Mouse (Mus musculus): ENCODE results near the gene AI467606. TPM values are rescaled to one million over a fixed set of nuclear protein-coding genes. Genes with fewer than 3 reads are reported as not detected.

The AI467606 gene
- polyA plus RNA-seq, 1 experiment from 2014 or later: 6.3 TPM

DNA sequence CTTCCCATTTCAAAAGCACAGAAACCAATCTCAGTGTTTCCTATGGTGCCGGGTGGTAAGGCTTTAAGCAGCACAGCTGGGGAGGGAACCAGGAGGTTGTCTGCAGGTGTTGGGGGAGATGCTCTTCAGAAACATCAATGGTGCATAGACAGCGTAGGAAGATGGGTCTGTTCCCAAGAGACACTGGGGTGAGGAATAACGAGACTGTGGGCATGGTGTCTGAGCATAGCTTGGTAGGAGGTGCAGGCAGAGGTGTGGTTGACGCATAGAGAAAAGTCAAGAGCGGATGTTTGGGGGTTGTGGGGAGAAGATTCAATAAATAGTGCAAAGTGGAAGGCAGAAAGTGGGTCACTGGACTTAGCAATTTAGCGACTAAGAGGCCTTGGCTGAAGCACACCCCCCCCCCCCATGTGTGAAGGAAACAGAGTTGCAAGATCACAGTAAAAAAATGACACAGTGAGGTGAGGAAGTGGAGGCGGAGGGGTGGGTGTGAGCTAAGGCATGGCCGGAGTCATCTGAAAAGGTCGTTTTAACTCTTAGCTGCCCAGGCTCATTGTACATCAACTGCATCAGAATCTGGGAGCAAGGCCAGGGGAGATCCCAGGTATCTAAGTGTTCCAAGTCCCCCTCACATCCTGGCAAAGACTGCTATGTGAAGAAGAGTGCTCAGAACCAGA, 21.9 kb downstream of the AI467606 start:
- H3K27me3 ChIP-seq: no peaks in the 10 kb centered on the region
- no peak overlapping the region for H3K4me2 ChIP-seq (replicated peaks)
- no peak overlapping the region for H3K9ac ChIP-seq
- H3K36me3 ChIP-seq: no peaks in the 10 kb centered on the region
- no peaks in the 10 kb centered on the region for H3K9me3 ChIP-seq (replicated peaks)
- H3K4me1 ChIP-seq: peaks cover 10% of the 10 kb centered on the region
- H3K27ac ChIP-seq (replicated peaks): no peak overlapping the region
- ATAC-seq (ENCODE audit: insufficient number of reproducible peaks, low FRiP score, low TSS enrichment, low read depth): no peak
- 34% methylated on average over 9 of the region's 9 CpGs for WGBS
- H3K4me3 ChIP-seq (replicated peaks): no peak overlapping the region

DNA sequence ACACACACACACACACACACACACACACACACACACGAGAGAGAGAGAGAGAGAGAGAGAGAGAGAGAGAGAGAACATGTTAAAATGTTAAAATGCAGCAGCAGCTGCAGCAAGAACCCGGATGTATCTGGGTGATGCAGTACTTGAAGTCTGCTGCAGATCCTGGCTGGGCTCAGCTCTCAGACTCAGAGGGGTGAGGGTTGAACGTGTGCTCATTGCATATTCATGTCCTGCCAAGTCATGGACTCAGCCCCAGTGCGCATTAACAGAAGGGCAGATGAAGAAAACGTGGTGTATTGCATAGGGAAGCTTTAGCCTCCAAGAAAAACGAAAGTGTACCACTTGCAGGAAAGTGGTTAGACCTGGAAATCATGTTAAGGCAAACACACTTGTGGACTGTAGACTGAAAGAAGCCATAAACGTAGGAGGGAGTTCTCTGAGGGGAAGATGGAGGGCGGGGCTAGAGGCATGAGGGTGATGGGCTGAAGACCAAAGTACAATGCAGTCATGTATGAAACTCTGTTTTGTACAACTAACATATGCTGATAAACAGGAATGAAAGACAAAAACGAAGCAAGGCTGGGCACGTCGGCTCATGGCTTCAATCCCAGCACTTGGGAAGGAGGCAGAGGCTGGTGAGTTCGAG, 22.6 kb downstream of the AI467606 start:
- Histone ChIP-seq H3K4me1 (peaks cover 10% of the 10 kb centered on the region), H3K27ac (replicated peaks) (peak overlapping the region; percentile 55; the same call in 1 of the 2 replicates), H3K4me2 (replicated peaks) (no peak overlapping the region), H3K36me3 (no peaks in the 10 kb centered on the region), H3K9ac (no peak overlapping the region), H3K27me3 (no peaks in the 10 kb centered on the region), H3K4me3 (replicated peaks) (no peak overlapping the region), H3K9me3 (replicated peaks) (no peaks in the 10 kb centered on the region)
- ATAC-seq (ENCODE audit: insufficient number of reproducible peaks, low FRiP score, low TSS enrichment, low read depth): no peak
- WGBS: 47% methylated on average over 12 of the region's 12 CpGs

DNA sequence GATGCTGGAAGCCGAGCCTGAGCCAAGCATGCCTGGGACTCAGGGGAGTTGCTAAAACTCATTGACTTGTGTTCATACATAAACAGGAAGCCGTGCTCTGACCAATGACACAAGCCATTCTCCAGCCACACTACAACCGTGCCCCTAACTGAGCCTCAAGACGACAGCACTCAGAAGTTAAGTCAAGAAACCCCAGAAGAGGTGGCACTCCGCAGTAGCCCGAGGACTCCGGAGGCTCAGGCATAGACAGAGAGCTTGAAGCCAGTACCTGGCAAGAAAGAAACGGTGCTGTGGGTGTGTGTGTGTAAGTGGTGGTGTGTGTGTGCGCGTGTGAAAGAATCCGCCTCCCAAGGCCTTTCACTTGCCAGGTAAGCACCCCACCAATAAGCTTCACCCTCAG, 23.8 kb downstream of the AI467606 start:
- Histone ChIP-seq H3K36me3 (no peaks in the 10 kb centered on the region), H3K9ac (no peak overlapping the region), H3K4me3 (replicated peaks) (no peak overlapping the region), H3K27me3 (0 out of 2 replicates have a peak, but pooled peaks cover under 1% of the 10 kb centered on the region), H3K4me1 (peaks cover 10% of the 10 kb centered on the region), H3K4me2 (replicated peaks) (no peak overlapping the region), H3K27ac (replicated peaks) (no peak overlapping the region), H3K9me3 (replicated peaks) (no peaks in the 10 kb centered on the region)
- ATAC-seq (ENCODE audit: insufficient number of reproducible peaks, low FRiP score, low TSS enrichment, low read depth): no peak
- WGBS: 72% methylated on average over 11 of the region's 11 CpGs

DNA sequence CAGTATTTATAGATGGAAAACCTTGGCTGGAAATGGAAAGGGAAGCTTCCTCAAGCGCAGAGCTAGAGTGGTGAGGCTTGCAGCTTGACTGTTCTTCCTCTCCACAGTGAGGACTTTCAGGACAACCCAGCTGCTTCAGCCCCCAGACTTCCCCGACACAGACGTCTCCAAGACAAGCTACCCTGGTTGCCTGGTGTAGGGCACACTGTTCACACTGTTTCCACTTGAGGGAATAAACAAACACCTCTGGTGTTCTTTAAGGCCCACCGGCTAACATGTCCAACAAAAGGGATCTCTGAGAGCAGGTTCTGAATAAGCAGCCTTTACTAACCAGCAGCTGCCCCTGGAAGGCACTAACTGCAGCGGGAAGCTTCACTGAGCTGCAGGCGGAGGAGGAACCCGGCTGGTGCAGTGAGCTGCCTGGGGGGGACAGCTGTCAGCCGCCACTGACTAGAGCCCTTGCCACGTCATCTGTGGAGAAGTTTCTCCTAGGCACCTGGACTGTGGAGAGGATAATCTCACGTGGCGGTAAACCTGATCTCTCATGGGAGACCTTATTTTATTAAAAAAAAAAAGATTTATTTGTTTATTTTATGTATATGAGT, 25.3 kb downstream of the AI467606 start:
- Histone ChIP-seq H3K36me3 (no peaks in the 10 kb centered on the region), H3K4me3 (replicated peaks) (no peak overlapping the region), H3K27ac (replicated peaks) (no peak overlapping the region), H3K27me3 (peaks cover 11% of the 10 kb centered on the region), H3K4me1 (peaks cover 16% of the 10 kb centered on the region), H3K9me3 (replicated peaks) (no peaks in the 10 kb centered on the region), H3K9ac (no peak overlapping the region), H3K4me2 (replicated peaks) (no peak overlapping the region)
- ATAC-seq (ENCODE audit: insufficient number of reproducible peaks, low FRiP score, low TSS enrichment, low read depth): no peak
- 41% methylated on average over 11 of the region's 11 CpGs for WGBS

DNA sequence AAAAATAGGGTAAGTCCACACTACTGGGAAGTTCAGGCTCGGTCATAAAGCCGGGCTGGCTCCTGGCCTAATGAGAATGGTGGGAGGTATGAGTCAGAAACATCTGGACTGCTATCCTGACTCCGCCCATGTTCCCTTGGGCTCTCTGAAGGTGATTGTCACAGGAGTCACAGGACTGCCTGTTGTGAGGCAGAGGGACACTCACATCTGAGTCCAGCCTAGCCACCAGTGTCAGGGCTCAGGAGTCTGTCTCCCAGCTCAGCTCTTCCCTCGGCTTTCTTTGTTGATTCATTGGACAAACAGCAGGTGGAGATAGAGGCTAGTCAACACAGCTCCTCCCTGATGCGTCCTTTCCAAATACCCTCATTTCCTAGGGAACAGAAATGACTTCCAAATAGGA, 26.8 kb downstream of the AI467606 start:
- Histone ChIP-seq H3K4me1 (peaks cover 19% of the 10 kb centered on the region), H3K9me3 (replicated peaks) (no peaks in the 10 kb centered on the region), H3K36me3 (no peaks in the 10 kb centered on the region), H3K27me3 (peaks cover 24% of the 10 kb centered on the region), H3K27ac (replicated peaks) (no peak overlapping the region), H3K9ac (no peak overlapping the region), H3K4me3 (replicated peaks) (no peak overlapping the region), H3K4me2 (replicated peaks) (no peak overlapping the region)
- ATAC-seq (ENCODE audit: insufficient number of reproducible peaks, low FRiP score, low TSS enrichment, low read depth): no peak
- 29% methylated on average over 5 of the region's 5 CpGs for WGBS

DNA sequence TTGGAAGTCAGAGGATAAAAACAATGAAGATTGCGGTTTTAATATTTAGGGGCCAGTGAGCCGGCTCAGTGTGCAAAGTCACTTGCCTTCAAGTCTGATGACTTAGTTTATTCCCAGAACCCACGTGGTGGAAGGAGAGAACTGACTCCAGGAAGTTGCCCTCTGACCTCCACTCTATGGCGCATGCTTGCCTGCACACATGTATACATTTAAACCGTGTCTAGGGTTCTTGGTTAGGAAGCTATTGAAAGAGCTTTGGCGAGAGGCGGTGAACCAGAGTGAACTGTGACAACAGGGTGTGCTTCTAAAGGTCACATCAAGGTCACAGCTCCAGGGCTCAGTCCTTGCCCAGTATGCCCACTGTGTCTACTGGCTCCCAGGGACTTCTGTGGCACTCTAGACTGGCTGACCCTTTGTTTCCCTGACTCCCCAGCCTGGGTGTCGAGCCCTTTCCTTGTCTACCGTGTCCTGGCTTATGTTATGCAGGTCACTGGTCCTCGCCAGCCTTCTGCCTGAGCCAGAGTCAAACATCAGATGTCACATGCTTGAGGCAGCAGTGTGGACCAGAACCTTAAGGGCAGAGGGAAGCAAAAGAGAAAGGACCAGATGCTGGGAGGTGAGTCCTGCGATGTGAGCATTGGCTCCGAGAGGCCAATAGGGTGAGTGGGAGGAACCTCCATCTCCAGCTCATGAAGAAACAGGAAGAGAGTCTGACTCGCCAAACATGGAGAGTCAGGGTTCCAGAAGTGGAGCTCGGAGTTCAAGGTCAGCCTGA, 27.7 kb downstream of the AI467606 start:
- WGBS: 55% methylated on average over 14 of the region's 14 CpGs
- Histone ChIP-seq H3K9me3 (replicated peaks) (no peaks in the 10 kb centered on the region), H3K4me1 (peaks cover 12% of the 10 kb centered on the region; the same call in 1 of the 2 replicates)

DNA sequence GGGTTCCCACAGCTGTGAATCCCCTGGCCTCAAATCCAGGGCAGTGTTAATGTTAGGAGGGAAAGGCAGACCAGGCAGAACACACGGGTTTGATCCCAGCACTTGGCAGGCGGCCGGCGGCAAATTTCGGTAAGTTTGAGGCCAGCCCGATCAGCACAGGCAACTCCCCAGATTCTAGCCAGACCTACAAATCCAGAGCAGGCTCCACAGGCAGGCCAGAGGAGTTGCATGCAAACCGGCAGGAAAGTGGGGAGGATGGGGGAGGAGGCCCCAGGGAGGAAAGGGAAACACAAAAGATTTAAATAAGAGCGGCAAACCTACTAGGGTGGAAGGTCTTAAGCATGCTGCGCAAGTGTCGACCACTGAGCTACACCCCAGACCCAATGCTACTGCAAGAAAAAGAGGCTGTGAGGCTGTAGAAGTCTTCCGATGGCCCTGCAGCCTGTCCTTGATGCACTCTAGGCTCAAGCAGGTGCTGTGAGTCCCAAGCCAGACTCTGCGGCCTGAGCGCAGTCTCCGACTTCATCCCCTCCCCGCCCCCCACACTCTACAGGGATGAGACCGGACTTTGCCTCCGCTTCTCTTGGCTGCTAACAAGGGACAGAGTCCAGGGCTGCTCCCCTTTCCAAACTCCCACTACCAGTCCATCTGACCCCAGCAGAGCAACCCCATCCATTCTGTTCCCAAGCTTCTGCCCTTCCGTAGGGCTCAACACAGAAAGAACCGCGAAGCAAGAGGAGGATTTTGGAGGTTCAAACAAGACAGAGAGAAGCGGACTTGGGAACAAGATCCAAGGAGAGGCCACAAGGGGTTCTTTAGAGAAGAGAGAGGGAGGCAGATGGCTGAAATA, 30.1 kb downstream of the AI467606 start:
- no peaks in the 10 kb centered on the region for H3K36me3 ChIP-seq
- 14% methylated on average over 21 of the region's 21 CpGs for WGBS
- peaks cover 27% of the 10 kb centered on the region for H3K27me3 ChIP-seq
- peaks cover 5% of the 10 kb centered on the region; the same call in 1 of the 2 replicates for H3K9me3 ChIP-seq (replicated peaks)
- H3K4me2 ChIP-seq (replicated peaks): no peak overlapping the region; the same call in 1 of the 2 replicates
- H3K9ac ChIP-seq: no peak overlapping the region
- 0 out of 2 replicates have a peak overlapping the region, but pooled peaks have one; percentile 2 for H3K4me3 ChIP-seq (replicated peaks)
- peaks cover 12% of the 10 kb centered on the region; the same call in 1 of the 2 replicates for H3K4me1 ChIP-seq
- no peak overlapping the region for H3K27ac ChIP-seq (replicated peaks)
- 0 out of 2 replicates have a peak, but pooled peaks have one; percentile 40 for ATAC-seq (ENCODE audit: insufficient number of reproducible peaks, low FRiP score, low TSS enrichment, low read depth)

More for the DNA sequence above, 27.7 kb downstream of the AI467606 start:
- Histone ChIP-seq H3K9ac (no peak overlapping the region), H3K36me3 (no peaks in the 10 kb centered on the region), H3K27me3 (peaks cover 27% of the 10 kb centered on the region), H3K27ac (replicated peaks) (no peak overlapping the region), H3K4me3 (replicated peaks) (no peak overlapping the region), H3K4me2 (replicated peaks) (no peak overlapping the region)
- no peak for ATAC-seq (ENCODE audit: insufficient number of reproducible peaks, low FRiP score, low TSS enrichment, low read depth)

DNA sequence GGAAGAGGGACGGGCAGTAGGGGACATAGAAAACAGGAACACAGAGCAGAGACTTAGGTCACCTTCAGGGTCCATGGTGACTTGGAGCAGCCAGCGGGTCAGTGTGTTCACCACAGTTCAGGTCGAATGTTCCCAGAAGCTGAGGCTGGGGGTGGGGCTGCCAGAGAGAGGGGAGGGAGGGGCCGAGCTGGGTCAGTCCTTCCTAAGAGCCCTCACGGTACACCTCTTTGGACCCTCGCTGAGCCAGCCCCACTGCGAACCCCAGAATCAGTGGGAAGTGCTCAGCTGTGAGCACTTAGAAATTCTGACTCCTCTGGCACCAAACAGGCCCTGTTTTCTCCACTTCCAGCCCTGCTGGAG, 30.7 kb downstream of the AI467606 start, which contains the start of gene Qprt:
Gene Qprt, minus strand, starts transcription at position 316 of the 360 bp plus-strand sequence.
- WGBS: 16% methylated on average over 7 of the region's 7 CpGs
- Histone ChIP-seq H3K4me3 (replicated peaks) (0 out of 2 replicates have a peak within 1 kb of the TSS, but pooled peaks have one; percentile 2), H3K36me3 (no peaks in the 10 kb centered on the region), H3K9me3 (replicated peaks) (peaks cover 5% of the 10 kb centered on the region; the same call in 1 of the 2 replicates), H3K4me2 (replicated peaks) (no peak within 1 kb of the TSS; the same call in 1 of the 2 replicates), H3K27ac (replicated peaks) (no peak within 1 kb of the TSS), H3K9ac (no peak within 1 kb of the TSS), H3K27me3 (peaks cover 27% of the 10 kb centered on the region), H3K4me1 (peaks cover 9% of the 10 kb centered on the region; the same call in 1 of the 2 replicates)
- ATAC-seq (ENCODE audit: insufficient number of reproducible peaks, low FRiP score, low TSS enrichment, low read depth): no peak

DNA sequence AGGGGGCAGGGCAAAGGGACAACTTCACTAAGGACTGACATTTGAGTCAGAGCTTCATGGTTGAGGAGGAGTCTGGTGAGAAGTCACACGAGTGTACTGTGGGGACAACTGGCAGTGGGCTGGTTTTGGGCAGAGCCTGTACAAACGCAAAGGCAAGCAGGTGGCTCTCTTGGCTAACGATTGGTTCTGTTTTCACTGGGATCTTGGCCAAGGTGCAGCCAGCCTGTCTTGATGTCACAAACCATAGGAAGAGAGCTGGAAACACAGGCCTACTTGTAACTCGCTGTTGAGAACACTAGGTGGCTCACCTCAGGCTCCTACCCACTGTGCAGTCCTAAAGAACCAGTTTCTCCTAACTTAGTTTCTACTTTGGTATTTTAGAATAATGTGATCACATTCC, 38.5 kb downstream of the AI467606 start:
- Histone ChIP-seq H3K4me2 (replicated peaks) (no peak overlapping the region), H3K27me3 (no peaks in the 10 kb centered on the region), H3K4me1 (no peaks in the 10 kb centered on the region), H3K9ac (no peak overlapping the region), H3K36me3 (no peaks in the 10 kb centered on the region), H3K27ac (replicated peaks) (no peak overlapping the region), H3K4me3 (replicated peaks) (no peak overlapping the region), H3K9me3 (replicated peaks) (0 out of 2 replicates have a peak, but pooled peaks cover under 1% of the 10 kb centered on the region)
- no peak for ATAC-seq (ENCODE audit: insufficient number of reproducible peaks, low FRiP score, low TSS enrichment, low read depth)
- WGBS: 14% methylated on average over 4 of the region's 4 CpGs

DNA sequence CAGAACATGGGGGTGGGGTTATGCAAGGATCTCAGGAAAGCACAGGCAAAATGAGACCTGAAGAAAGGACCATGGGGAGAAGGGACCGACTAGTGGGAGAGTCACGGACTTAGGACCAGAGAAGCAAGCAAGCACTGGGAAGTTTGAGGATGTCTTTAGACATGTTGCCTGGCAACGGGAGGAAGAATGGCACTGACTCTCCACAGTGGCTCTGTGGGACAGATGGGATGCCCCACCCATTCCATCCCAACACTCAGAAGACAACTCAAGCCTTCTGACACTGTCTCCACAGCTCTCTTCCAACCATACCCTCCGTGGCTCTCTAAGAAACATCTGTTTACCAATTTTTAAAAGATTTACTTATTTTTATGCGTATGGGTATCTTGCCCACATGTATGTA, 42.0 kb downstream of the AI467606 start:
- no peaks in the 10 kb centered on the region for H3K9me3 ChIP-seq (replicated peaks)
- H3K27me3 ChIP-seq: no peaks in the 10 kb centered on the region
- no peak overlapping the region for H3K4me3 ChIP-seq (replicated peaks)
- H3K27ac ChIP-seq (replicated peaks): no peak overlapping the region
- no peak overlapping the region for H3K9ac ChIP-seq
- H3K4me2 ChIP-seq (replicated peaks): no peak overlapping the region
- H3K36me3 ChIP-seq: no peaks in the 10 kb centered on the region
- no peaks in the 10 kb centered on the region for H3K4me1 ChIP-seq
- ATAC-seq (ENCODE audit: insufficient number of reproducible peaks, low FRiP score, low TSS enrichment, low read depth): no peak
- 66% methylated on average over 5 of the region's 5 CpGs for WGBS

All from embryonic facial prominence, embryonic 15.5 days (tissue).